Mouse (Mus musculus) limb, embryonic 12.5 days (tissue): Measurements from ENCODE around the gene Olfr372. TPM values are rescaled to one million over a fixed set of nuclear protein-coding genes. Genes with fewer than 3 reads are reported as not detected.

Source experiments
- ATAC-seq: fragments of 200-750 bp; cut with Nextera tagmentation; 2 replicates; pipeline ENCODE4 v1.8.0; 2017; ENCODE audit warnings: low read depth, moderate TSS enrichment; ENCODE audit not compliant: insufficient number of reproducible peaks, insufficient read depth, low FRiP score, low TSS enrichment
- H3K27ac ChIP-seq: fragments of 300-500 bp; sonication (generic); 2 replicates; pipeline ENCODE4 v1.5.1; 2016; ENCODE audit warnings: mild to moderate bottlenecking, moderate library complexity
- H3K27me3 ChIP-seq: fragments of 300-500 bp; sonication (generic); 2 replicates; pipeline ENCODE4 v1.6.1; 2016; ENCODE audit warnings: mild to moderate bottlenecking, moderate library complexity
- H3K36me3 ChIP-seq: fragments of 300-500 bp; sonication (generic); 2 replicates; pipeline ENCODE4 v1.6.1; 2016; ENCODE audit warnings: mild to moderate bottlenecking, moderate library complexity
- H3K4me1 ChIP-seq: fragments of 300-500 bp; sonication (generic); replicated peaks from 2 replicates; pipeline ENCODE4 v1.6.1; 2016
- H3K4me2 ChIP-seq: fragments of 300-500 bp; sonication (generic); 2 replicates; pipeline ENCODE4 v1.6.1; 2016; ENCODE audit warnings: mild to moderate bottlenecking, moderate library complexity
- H3K4me3 ChIP-seq: fragments of 300-500 bp; sonication (generic); replicated peaks from 2 replicates; pipeline ENCODE4 v1.5.1; 2016; ENCODE audit warnings: mild to moderate bottlenecking
- H3K9ac ChIP-seq: fragments of 300-500 bp; sonication (generic); replicated peaks from 2 replicates; pipeline ENCODE4 v1.6.1; 2016; ENCODE audit warnings: mild to moderate bottlenecking, moderate library complexity
- H3K9me3 ChIP-seq: fragments of 300-500 bp; sonication (generic); 2 replicates; pipeline ENCODE4 v1.6.1; 2016; ENCODE audit warnings: mild to moderate bottlenecking, moderate library complexity
- WGBS: fragments of 180-500 bp; shearing (Covaris S2); methylation state at CpG from one replicate; pipeline ENCODE4 v1.1.7; 2016; 5-methylcytosine and 5-hydroxymethylcytosine counted together
- polyA plus RNA-seq: library from polyadenylated mRNA; unstranded; fragments of >200 nt; fragmentation: Nextera tagmentation; extraction: Ambion mirVana; gene quantifications from 2 replicates; pipeline ENCODE4 v1.2.1, GENCODE M21; 2016

The Olfr372 gene
- polyA plus RNA-seq, 1 experiment from 2014 or later = not detected

GRCm38 (mm10) chr8:72105165-72105564, 64.1 kb downstream of the Olfr372 start:
- Histone ChIP-seq H3K27me3 (peaks cover 4% of the 10 kb centered on the region; the same call in 1 of the 2 replicates), H3K4me2 (no peak overlapping the region), H3K27ac (no peak overlapping the region), H3K9me3 (peaks cover 4% of the 10 kb centered on the region; the same call in 1 of the 2 replicates), H3K9ac (no peak overlapping the region), H3K36me3 (no peaks in the 10 kb centered on the region), H3K4me3 (no peak overlapping the region), H3K4me1 (no peaks in the 10 kb centered on the region)
- no peak for ATAC-seq
- 22% methylated on average over 4 of the region's 4 CpGs for WGBS

- no peaks in the 10 kb centered on the region for H3K36me3 ChIP-seq
- no peak within 1 kb of the TSS for H3K4me3 ChIP-seq
- no peak within 1 kb of the TSS for H3K9ac ChIP-seq
- H3K27me3 ChIP-seq = peaks cover 4% of the 10 kb centered on the region; the same call in 1 of the 2 replicates
- 89% methylated on average over 3 of the region's 3 CpGs for WGBS
- no peak within 1 kb of the TSS for H3K27ac ChIP-seq
- H3K9me3 ChIP-seq = peaks cover 4% of the 10 kb centered on the region; the same call in 1 of the 2 replicates
- H3K4me1 ChIP-seq = no peaks in the 10 kb centered on the region
- no peak for ATAC-seq
- H3K4me2 ChIP-seq = no peak within 1 kb of the TSS
Measured at GRCm38 (mm10) chr8:72106740-72107139, 65.7 kb downstream of the Olfr372 start, which contains the start of gene Olfr374. Olfr374 (plus strand) TSS chr8:72107040.

Other genes with a start within 250 kb of the Olfr372 start
- gene Zfp709, start 159.2 kb upstream of the Olfr372 start, polyA plus RNA-seq = 5.6 and 6.0 TPM in 2 replicates
- gene Zfp882, start 132.6 kb upstream of the Olfr372 start, polyA plus RNA-seq = 10.0 and 10.2 TPM in 2 replicates
- gene Zfp617, start 132.6 kb upstream of the Olfr372 start, polyA plus RNA-seq = 30.9 and 32.8 TPM in 2 replicates
- 19.2 and 20.7 TPM in 2 replicates for gene Zfp961, start 90.2 kb upstream of the Olfr372 start, polyA plus RNA-seq
- gene Cyp4f18, start 31.6 kb upstream of the Olfr372 start, polyA plus RNA-seq = 0.66 and 1.3 TPM in 2 replicates
- gene Olfr373, start 42.0 kb downstream of the Olfr372 start, polyA plus RNA-seq = not detected in 2 replicates
- not detected in 2 replicates for gene Olfr374, start 65.8 kb downstream of the Olfr372 start, polyA plus RNA-seq
- 668 and 683 TPM in 2 replicates for gene Tpm4, start 93.8 kb downstream of the Olfr372 start, polyA plus RNA-seq
- gene Rab8a, start 120.0 kb downstream of the Olfr372 start, polyA plus RNA-seq = 117 TPM in 2 replicates
- not detected in 2 replicates for gene Hsh2d, start 148.4 kb downstream of the Olfr372 start, polyA plus RNA-seq
- gene Cib3, start 171.6 kb downstream of the Olfr372 start, polyA plus RNA-seq = not detected in 2 replicates
- not detected in 2 replicates for gene Gm11034, start 172.4 kb downstream of the Olfr372 start, polyA plus RNA-seq
- gene Fam32a, start 178.5 kb downstream of the Olfr372 start, polyA plus RNA-seq = 63.5 and 64.2 TPM in 2 replicates
- gene Ap1m1, start 198.8 kb downstream of the Olfr372 start, polyA plus RNA-seq = 122 and 123 TPM in 2 replicates